Mouse (Mus musculus) cerebellum, adult 8-10 months (tissue): Measurements from ENCODE around the gene Flrt3.

Experiments used
- DNase-seq: peaks from one replicate; pipeline ENCODE4 v3.0.0; 2022

Flrt3 gene

GRCm38 (mm10) chr2:140621730-140622337 is 49.4 kb downstream of the Flrt3 start:
- no peak for DNase-seq

- DNase-seq: no peak
Measured at GRCm38 (mm10) chr2:140615451-140615850, 55.8 kb downstream of the Flrt3 start.
